Mouse (Mus musculus): ENCODE results near the gene Kif1bp.

DNA sequence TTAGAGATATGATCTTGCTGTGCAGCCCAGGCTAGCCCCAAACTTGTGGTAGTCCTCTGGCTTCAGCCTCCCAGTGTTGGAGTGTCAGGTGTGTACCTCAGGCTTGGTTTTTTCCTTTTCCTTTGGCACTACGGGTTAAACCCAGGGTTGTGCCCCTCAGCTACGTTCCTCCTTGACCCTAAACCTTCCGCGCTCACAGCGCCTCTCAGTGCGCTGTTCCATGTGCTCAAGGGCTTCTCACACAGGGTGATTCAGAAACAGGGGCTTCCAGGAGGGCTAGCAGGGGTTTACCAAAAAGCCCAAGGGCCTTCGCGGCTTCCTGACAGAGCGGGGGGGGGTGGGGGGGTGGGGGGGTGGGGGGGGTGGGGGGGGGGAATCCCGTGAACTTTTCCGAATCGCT, 35.8 kb downstream of the Kif1bp start:
- TF ChIP-seq FLI1 (IDR thresholded peaks at IDR 0.05; ENCODE audit: low read length) (no peak), GATA1 (IDR thresholded peaks at IDR 0.05; ENCODE audit: borderline replicate concordance, low read length) (no peak)
